Comparison of ENCODE assay signal across 15 mouse cellular contexts in the genomic region with DNA sequence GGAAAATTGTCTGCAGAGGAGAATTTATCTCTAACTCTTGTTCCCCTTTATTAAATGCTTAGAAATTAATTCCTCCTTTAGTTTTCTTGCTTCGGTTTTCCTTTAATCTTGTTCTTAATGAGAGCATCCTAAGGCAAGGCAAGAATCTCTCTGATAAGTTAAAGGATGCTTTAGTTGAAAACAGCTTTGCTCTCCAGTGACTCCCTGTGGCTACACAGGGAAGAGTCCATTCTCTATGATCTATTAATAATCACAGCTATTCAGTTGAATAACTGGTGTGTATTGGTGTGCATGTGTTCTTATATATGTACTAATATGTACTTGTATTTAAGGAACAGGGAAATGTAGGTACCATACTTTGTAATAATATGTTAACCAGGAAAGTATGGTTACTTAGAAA. TPM values are rescaled to one million over a fixed set of nuclear protein-coding genes. Genes with fewer than 3 reads are reported as not detected.
DNase-seq lines count a peak whose midpoint lies in the region; ATAC-seq and TF ChIP-seq lines count a peak whose summit lies in the region.
"Had no signal": no experiment of that assay in that cellular context is flagged by ENCODE, and none has a peak within 500 bp of the region (broad histone marks: within the 10 kb centered on the region; RNA-seq: fewer than 3 reads in every experiment).

No protein-coding gene starts in this region.

- peak; percentile 40 for TF ChIP-seq RAD21 in CH12.LX (IDR thresholded peaks at IDR 0.05; ENCODE audit: low read depth, low read length)

- no peak for TF ChIP-seq EP300 in CH12.LX (IDR thresholded peaks at IDR 0.05; ENCODE audit: low read length)
- no peak for TF ChIP-seq EP300 in heart, adult 2 months (IDR thresholded peaks at IDR 0.05; ENCODE audit: insufficient read depth, low read depth, low read length)

- no peaks in the 10 kb centered on the region for H3K79me2 ChIP-seq in CH12.LX (replicated peaks; ENCODE audit: control insufficient read depth, extremely low read depth, insufficient read depth, poor library complexity, severe bottlenecking)
- H3K79me2 ChIP-seq in heart, adult 2 months (replicated peaks; ENCODE audit: control insufficient read depth, insufficient read depth, low read length), result no peaks in the 10 kb centered on the region

- intact Hi-C loops in heart, adult 2 months (cut with DNase I), result no loop called here

- H3K4me2 ChIP-seq in CH12.LX (ENCODE audit: insufficient read depth, low read depth, poor library complexity, severe bottlenecking), result no peak overlapping the region

- TF ChIP-seq CTCF in CH12.LX (conservative IDR thresholded peaks at IDR 0.05 in 1 of 2, IDR thresholded peaks at IDR 0.05 in 1 of 2; ENCODE audit: low read depth in 2 of 2, low read length in 2 of 2), result peak in 1 of 2 experiments; percentile 41; a peak in 2 of 4 replicates
- TF ChIP-seq CTCF in heart, adult 2 months (IDR thresholded peaks at IDR 0.05), result no peak

- H3K36me3 ChIP-seq in CH12.LX (replicated peaks in 1 of 2; ENCODE audit: control insufficient read depth in 1 of 2, insufficient read depth in 1 of 2, low read length in 1 of 2), result no peaks in the 10 kb centered on the region
- H3K36me3 ChIP-seq in heart, adult 2 months (ENCODE audit: control insufficient read depth, insufficient read depth, low read length), result no peaks in the 10 kb centered on the region

- WGBS in heart, adult 2 months, result 36% methylated on average over 1 of the region's 1 CpGs

- no peaks in the 10 kb centered on the region for H3K27me3 ChIP-seq in CH12.LX (replicated peaks)
- H3K27me3 ChIP-seq in heart, adult 2 months (ENCODE audit: control insufficient read depth, insufficient read depth, low read length), result no peaks in the 10 kb centered on the region
- H3K27me3 ChIP-seq: megakaryocyte, embryonic 14.5 days had no signal

- H3K4me3 ChIP-seq in CH12.LX (replicated peaks in 1 of 3; ENCODE audit: low read depth in 2 of 3, low read length in 2 of 3, poor library complexity in 1 of 3), result no peak overlapping the region
- no peak overlapping the region for H3K4me3 ChIP-seq in heart, adult 2 months
- H3K4me3 ChIP-seq: megakaryocyte, embryonic 14.5 days had no signal

- no peak for TF ChIP-seq POLR2A in CH12.LX (IDR thresholded peaks at IDR 0.05; ENCODE audit: low read depth, low read length)
- no peak for TF ChIP-seq POLR2A in heart, adult 2 months (IDR thresholded peaks at IDR 0.05; ENCODE audit: insufficient read depth, low read depth, low read length)

- no peaks in the 10 kb centered on the region for H3K9me3 ChIP-seq in CH12.LX (replicated peaks; ENCODE audit: low read length)
- H3K9me3 ChIP-seq: megakaryocyte, embryonic 14.5 days had no signal

- DNase-seq in embryo, embryonic 10.5 days (ENCODE audit: low spot score), result peak; percentile 23
- DNase-seq in embryo, embryonic 10 days (ENCODE audit: low spot score), result no peak
- peak; percentile 7 for DNase-seq in kidney, adult 9 months
- DNase-seq in kidney, postnatal 4 days, result no peak
- DNase-seq in CH12.LX (ENCODE audit: extremely low read depth), result peak; percentile 4
- DNase-seq in layer of hippocampus, postnatal 14 days (ENCODE audit: low spot score in 2 of 2), result peak; percentile 9 to 28
- no peak for DNase-seq in heart, adult 2 months
- DNase-seq: adrenal gland, adult 2 months; cerebellum, adult 11 months; gastrocnemius, postnatal 36 days; thymus, postnatal 36 days had no signal

- H3K4me1 ChIP-seq in CH12.LX (ENCODE audit: control insufficient read depth in 1 of 2, insufficient read depth in 2 of 2), result no peaks in the 10 kb centered on the region
- H3K4me1 ChIP-seq in heart, adult 2 months (ENCODE audit: control insufficient read depth, insufficient read depth, low read length), result no peaks in the 10 kb centered on the region
- H3K4me1 ChIP-seq: megakaryocyte, embryonic 14.5 days had no signal

- H3K9ac ChIP-seq in CH12.LX (ENCODE audit: insufficient read depth, low read depth), result no peak overlapping the region
- H3K9ac ChIP-seq in heart, adult 2 months (ENCODE audit: low read depth, low read length), result no peak overlapping the region
- H3K9ac ChIP-seq: liver, embryonic 14.5 days had no signal

- dilution Hi-C loops in CH12.LX (cut with MboI; ENCODE audit: extremely low pct_ligation_motif_present, extremely low pct_unique_long_range_greater_than_20kb, low sequenced_read_pairs), result no loop called here

- ATAC-seq in granulocyte monocyte progenitor cell, adult 5-6 weeks (replicated peaks; ENCODE audit: poor library complexity, severe bottlenecking), result no peak

- in situ Hi-C loops in CH12.LX (cut with MboI; ENCODE audit: low pct_ligation_motif_present, low pct_unique_long_range_greater_than_20kb, low sequenced_read_pairs), result no loop called here

- H3K27ac ChIP-seq in CH12.LX (ENCODE audit: insufficient read depth, low read depth), result no peak overlapping the region
- no peak overlapping the region for H3K27ac ChIP-seq in heart, adult 2 months
- H3K27ac ChIP-seq: liver, embryonic 14.5 days had no signal

TF ChIP-seq in CH12.LX, 34 proteins besides CTCF, POLR2A, EP300 and RAD21:
- peak; percentile 43 for TF ChIP-seq SMC3 (IDR thresholded peaks at IDR 0.05; ENCODE audit: low read depth, low read length)
- TF ChIP-seq NELFE (IDR thresholded peaks at IDR 0.05; ENCODE audit: low read depth, low read length), result no peak
- TF ChIP-seq TBP (conservative IDR thresholded peaks at IDR 0.05; ENCODE audit: low read depth, low read length), result no peak
- TF ChIP-seq TCF12 (IDR thresholded peaks at IDR 0.05; ENCODE audit: low read depth, low read length), result no peak
- TF ChIP-seq ETS1 (conservative IDR thresholded peaks at IDR 0.05; ENCODE audit: low read depth, low read length), result no peak
- TF ChIP-seq RCOR1 (conservative IDR thresholded peaks at IDR 0.05; ENCODE audit: low read depth, low read length), result no peak
- no peak for TF ChIP-seq IRF4 (IDR thresholded peaks at IDR 0.05; ENCODE audit: low read depth, low read length)
- no peak for TF ChIP-seq GABPA (IDR thresholded peaks at IDR 0.05; ENCODE audit: insufficient replicate concordance, low read depth, low read length)

RNA-seq across cellular contexts. Expression of a gene that starts 28.9 kb away (rescaled TPM):
- not detected in 2 replicates for total RNA-seq in CH12.LX (2012; rRNA removed)
- not detected in 2 replicates for total RNA-seq in CH12.LX (2014; rRNA removed)
- polyA plus RNA-seq in CH12.LX (2012; ENCODE audit: insufficient read length, low read depth), result not detected in 2 replicates
- 10 to 100 TPM; 30.5 to 35.8 TPM for total RNA-seq in layer of hippocampus, postnatal 14 days (2021)
- total RNA-seq in heart, adult 2 months (2021), result not detected
- not detected in 2 replicates for polyA plus RNA-seq in heart, adult 2 months (2012; rRNA removed)
- total RNA-seq in granulocyte monocyte progenitor cell, adult 5-6 weeks (2014; fragmentation: Nextera tagmentation), result not detected in 2 replicates
- total RNA-seq in granulocyte monocyte progenitor cell, adult 5-6 weeks (2017), result not detected in 2 replicates
- total RNA-seq: gastrocnemius, postnatal 36 days had no signal
- polyA plus RNA-seq: adrenal gland, adult 2 months; large intestine, adult 2 months had no signal

Comparison
In these comparisons a context has a peak if more than half of its experiments do, and no peak if none do; other contexts are left out.
1. DNase-seq: peak in embryo, embryonic 10.5 days (single experiment), kidney, adult 9 months (single experiment), CH12.LX (single experiment) and layer of hippocampus, postnatal 14 days (2 of 2); none in embryo, embryonic 10 days (single experiment), kidney, postnatal 4 days (0 of 2) and heart, adult 2 months (0 of 2).
2. RNA of a gene that starts 28.9 kb away (total RNA-seq): 30.5 to 35.8 TPM in layer of hippocampus, postnatal 14 days; not detected in heart, adult 2 months, not detected in CH12.LX and not detected in granulocyte monocyte progenitor cell, adult 5-6 weeks; every median in the first group is over 10 times any median in the second.